Mouse (Mus musculus) adrenal gland, postnatal 10 days (tissue): ENCODE data around the gene 2210016L21Rik. TPM values are rescaled to one million over a fixed set of nuclear protein-coding genes. Genes with fewer than 3 reads are reported as not detected.
A peak's percentile ranks its signal among the peaks of the same experiment; 100 is the strongest.
"Not testable (repeated sequence)": the region's sequence is repeated elsewhere in the genome, so short reads cannot be mapped to it uniquely, and the experiment has no call there.

ENCODE experiments used
- DNase-seq: peaks from one replicate; pipeline ENCODE4 v3.0.0; 2021; ENCODE audit warnings: mixed read lengths
- long read RNA-seq, 2 experiments: library from polyadenylated mRNA; stranded (forward); transcript quantifications; one replicate each; pipeline ENCODE4 v2.0.0; 2021
- total RNA-seq, 2 experiments: library from RNA; stranded (reverse); gene quantifications; 2 replicates each; pipeline ENCODE4 v1.2.3; 2021

The 2210016L21Rik gene
- total RNA-seq = 10 to 100 TPM; 34.3 to 35.8 TPM
- long read RNA-seq, experiment 1, transcript 2210016L21Rik-201 (6 exons, 2,607 nt) = major isoform, 44 of 47 reads
- long read RNA-seq, experiment 1, partial matches to known transcripts = 0 of 47 reads
- long read RNA-seq, experiment 1, other reads (novel, unspliced or antisense) = 3 of 47 reads
- long read RNA-seq, experiment 2, transcript 2210016L21Rik-201 (6 exons, 2,607 nt) = major isoform, 29 of 30 reads
- long read RNA-seq, experiment 2, partial matches to known transcripts = 0 of 30 reads
- long read RNA-seq, experiment 2, other reads (novel, unspliced or antisense) = 0 of 30 reads

- DNase-seq = peak; percentile 87
Measured at GRCm38 (mm10) chr5:114942074-114942765, at the start of gene 2210016L21Rik. TSS of gene 2210016L21Rik (plus strand) at chr5:114942158.

DNA sequence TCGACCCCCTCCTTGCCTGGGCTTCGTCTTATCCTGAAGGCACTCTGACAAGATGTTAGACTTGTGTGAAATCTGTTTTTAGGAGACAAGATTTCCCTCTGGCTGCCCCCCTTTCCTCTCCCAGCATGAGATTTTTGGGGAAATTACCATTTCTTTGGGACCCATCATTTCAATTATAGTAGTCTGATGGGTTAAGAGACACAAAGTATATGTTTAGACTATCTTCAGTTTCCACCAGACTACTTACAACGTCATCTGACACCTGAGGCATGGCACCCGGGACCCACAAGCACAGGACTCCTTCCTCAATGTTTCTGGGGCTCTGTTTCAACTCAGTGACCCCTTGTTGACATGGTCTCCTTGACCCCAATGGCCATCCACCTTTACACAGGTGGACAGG is 46.4 kb upstream of the 2210016L21Rik start:
- no peak for DNase-seq

DNA sequence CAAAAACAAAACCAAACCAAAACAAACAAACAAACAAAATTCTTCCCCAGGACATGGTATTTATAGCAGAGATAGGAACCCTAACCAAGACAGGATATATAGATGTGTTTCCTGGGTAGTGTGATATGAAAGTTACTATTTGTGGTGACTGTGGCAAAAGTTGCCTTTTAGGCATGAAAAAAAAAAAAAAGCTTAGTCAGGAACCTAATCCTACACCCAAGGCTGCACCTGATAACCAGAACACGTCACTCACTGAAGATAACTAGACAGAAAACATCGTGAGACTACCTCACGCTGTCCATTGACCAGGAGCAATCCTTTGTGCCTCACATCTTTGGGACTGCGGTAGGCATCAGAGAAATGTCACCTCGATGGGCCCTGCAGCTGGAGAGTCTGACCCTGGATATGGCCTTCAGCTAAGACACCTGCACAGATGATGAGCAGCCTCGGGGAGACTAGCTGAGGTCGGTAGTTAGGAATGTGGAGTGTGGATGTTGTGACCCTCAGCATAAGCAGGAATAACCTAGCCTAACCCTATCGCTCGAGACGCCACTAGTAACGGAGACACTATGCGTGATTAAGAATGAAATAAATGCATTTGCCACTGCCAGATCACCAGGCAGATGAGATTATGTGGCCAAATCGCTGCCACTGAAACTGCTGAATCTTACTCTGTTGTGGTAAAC is 45.1 kb upstream of the 2210016L21Rik start, which contains the start of gene Oasl2:
Gene Oasl2 (plus strand): TSS at position 249 of the 686 bp plus-strand sequence.
- no peak for DNase-seq

GRCm38 (mm10) chr5:114897374-114897793 is 44.6 kb upstream of the 2210016L21Rik start:
- DNase-seq = peak; percentile 40

DNA sequence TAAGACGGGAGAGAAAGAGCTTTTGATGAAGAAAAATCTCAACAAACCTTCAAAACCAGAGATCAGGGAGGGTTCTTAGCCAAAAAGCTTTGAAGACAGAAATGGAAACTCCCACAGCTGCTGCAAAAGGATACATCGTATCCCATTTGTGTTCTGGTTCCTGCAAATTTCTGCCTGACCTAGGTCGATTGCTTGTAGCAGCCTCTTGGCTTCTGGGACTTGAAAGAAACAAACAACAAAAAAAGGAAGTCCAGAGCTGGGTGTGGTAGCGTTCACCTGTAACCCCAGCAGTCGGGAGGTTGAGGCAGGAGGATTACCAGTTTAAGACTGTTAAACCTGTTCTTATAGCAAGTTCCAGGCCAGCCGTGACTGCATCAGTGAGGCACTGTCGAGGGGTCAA is 43.1 kb upstream of the 2210016L21Rik start:
- no peak for DNase-seq

DNA sequence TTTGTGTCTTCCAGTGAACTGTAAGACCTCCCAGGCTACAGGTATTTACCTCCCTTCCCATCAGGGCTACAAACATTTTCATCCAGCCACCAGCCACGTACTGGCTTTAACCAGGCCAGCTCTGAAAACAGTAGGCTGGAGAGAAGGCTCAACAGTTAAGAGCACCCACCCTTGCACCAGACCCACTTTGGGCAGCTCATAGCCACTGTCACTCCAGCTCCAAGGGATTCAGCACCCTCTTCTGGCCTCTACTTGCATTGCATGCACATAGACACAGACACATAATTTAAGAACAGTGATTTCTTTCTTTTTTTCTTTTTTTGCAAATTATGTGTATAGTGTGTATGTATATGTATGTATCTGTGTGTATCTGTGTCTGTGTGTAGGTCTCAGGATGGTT is 39.5 kb upstream of the 2210016L21Rik start:
- peak; percentile 65 for DNase-seq

DNA sequence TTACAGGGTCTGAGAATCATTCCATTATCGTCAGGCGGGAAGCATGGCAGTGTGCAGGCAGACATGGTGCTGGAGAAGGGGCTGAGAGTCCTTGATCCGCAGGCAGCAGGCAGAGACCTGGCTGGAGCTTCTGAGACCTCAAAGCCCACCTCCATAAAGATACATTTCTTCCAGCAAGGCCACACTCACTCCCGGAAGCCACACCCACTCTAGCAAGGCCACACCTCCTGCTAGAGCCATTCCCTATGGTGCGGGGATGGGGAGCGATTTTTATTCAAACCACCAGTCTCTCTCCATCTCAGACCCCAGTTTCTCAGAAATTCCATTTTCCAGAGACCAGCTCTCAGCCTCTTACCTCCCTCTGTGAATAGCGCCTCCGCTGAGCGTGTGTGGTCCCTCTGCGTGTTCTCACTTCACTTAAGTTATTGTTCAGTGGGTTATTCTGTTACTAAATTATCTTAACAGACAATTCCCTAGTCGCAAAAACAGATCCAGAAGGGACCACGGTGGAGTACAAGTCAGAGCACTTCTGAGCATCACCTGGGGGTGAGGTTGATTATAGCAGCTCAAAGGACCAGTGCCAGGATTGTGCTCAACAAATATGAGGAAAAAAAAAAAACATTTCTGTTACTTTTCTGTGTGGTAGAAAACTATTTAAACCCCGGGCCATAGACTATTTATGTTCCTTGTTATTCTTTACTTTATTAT is 33.2 kb upstream of the 2210016L21Rik start:
- no peak for DNase-seq

- no peak for DNase-seq
Measured at GRCm38 (mm10) chr5:114913686-114914085, 28.3 kb upstream of the 2210016L21Rik start.

- DNase-seq = no peak
Measured at GRCm38 (mm10) chr5:114914855-114915254, 27.1 kb upstream of the 2210016L21Rik start.

GRCm38 (mm10) chr5:114915854-114916253 is 26.1 kb upstream of the 2210016L21Rik start:
- DNase-seq = no peak

GRCm38 (mm10) chr5:114916777-114917176 is 25.2 kb upstream of the 2210016L21Rik start:
- DNase-seq = no peak

DNA sequence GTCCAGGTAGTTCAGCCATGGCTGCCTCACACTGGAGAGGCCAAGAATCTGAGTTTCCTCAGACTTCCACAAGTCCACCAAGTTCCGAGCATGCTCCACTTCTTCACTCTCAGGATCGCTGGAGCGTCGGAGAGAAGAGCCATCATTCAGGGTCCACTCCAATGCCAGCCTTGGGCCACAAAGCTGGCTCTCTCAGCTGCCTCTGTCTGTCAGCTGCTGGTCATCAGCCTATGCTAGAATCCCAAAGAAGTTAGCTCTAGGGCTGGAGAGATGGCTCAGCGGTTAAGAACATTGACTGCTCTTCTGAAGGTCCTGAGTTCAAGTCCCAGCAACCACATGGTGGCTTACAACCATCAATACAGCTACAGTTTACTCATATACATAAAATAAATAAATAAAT is 24.6 kb upstream of the 2210016L21Rik start:
- not testable (repeated sequence) for DNase-seq

- DNase-seq = no peak
Measured at GRCm38 (mm10) chr5:114921551-114922365, 20.2 kb upstream of the 2210016L21Rik start.

DNA sequence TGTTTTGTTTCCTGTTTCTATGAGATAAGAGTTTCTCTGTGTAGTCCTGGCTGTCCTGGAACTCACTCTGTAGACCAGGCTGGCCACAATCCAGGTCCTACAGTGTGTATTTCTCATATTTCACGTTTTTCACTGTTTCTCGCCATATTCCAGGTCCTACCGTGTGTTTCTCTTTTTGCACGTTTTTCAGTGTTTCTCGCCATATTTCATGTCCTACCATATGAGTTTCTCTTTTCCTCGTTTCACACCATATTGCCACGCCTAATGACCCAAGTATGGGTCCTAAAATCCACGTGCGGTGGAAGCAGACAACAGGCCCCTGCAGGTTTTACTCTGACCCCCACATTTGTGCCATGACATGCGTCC is 19.6 kb upstream of the 2210016L21Rik start:
- no peak for DNase-seq

DNA sequence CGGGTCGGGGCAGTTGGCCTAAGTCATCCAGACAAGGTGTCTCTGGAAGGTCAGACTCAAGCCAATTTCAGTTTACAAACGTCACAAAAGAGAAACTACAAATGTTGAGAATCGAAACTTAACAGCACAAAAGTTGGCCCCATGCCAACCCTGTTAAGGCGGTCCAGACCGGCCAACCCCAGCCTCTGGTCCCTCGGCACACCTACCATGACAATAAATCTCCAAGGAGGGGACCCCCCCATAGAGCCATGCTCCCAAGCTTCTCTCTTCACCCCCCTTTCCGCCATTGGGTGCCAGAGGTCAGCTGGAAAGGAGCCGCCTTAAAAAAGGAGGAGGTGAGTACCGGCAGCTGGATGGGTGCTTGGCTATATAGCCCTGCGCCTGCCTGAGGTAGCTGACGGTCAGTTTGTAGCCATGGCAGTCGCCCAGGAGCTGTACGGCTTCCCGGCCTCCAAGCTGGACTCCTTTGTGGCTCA is 18.9 kb upstream of the 2210016L21Rik start, which contains the start of gene Oasl1:
Gene Oasl1 (plus strand): TSS at position 243 of the 476 bp plus-strand sequence.
- peak; percentile 65 for DNase-seq

GRCm38 (mm10) chr5:114926153-114926684 is 15.7 kb upstream of the 2210016L21Rik start:
- no peak for DNase-seq

GRCm38 (mm10) chr5:114926753-114927152 is 15.2 kb upstream of the 2210016L21Rik start:
- no peak for DNase-seq

DNA sequence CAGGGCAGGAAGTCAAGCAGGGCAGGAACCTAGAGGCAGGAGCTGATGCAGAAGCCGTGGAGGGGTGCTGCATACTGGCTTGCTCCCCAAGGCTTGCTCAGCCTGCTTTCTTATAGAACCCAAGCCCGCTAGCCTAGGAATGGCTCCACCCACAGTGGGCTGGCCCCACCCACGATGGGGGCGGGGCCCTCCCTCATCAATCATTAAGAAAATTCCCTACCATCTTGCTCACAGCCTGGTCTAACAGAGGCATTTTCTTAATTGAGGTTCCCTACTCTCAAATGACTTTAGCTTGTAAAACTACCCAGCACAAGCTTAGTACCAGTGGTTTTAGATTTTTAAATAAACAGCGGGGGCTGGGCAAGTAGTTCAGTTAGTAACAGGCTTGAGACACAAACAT is 10.3 kb upstream of the 2210016L21Rik start:
- DNase-seq = no peak

DNA sequence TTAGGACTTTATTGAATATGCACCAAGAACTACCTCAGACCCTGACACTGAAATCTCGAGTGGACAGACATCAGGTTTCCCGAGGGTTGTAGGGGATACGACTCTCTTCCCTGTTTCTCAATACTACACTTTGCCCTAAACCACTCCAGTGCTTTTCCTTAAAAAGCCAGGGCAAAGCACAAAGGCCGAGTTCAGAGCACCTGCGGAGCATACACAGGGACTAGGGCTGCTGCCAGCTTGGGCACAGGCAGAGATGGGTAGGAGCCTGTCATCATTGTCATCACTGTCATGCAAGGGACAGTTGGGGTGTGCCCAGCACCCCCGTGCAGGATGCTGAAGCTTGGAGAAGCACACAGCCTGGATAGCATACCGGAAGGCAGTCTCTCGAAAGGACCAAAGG is 8.8 kb upstream of the 2210016L21Rik start:
- DNase-seq = no peak

GRCm38 (mm10) chr5:114935838-114936237 is 6.1 kb upstream of the 2210016L21Rik start:
- no peak for DNase-seq

- not testable (repeated sequence) for DNase-seq
Measured at GRCm38 (mm10) chr5:114941138-114941537, 820 bp upstream of the 2210016L21Rik start.
